Mouse (Mus musculus): ENCODE data around the gene Amer3. TPM values are rescaled to one million over a fixed set of nuclear protein-coding genes. Genes with fewer than 3 reads are reported as not detected.
A peak's percentile ranks its signal among the peaks of the same experiment; 100 is the strongest.
"Not testable (repeated sequence)": the region's sequence is repeated elsewhere in the genome, so short reads cannot be mapped to it uniquely, and the experiment has no call there.

Gene Amer3
- not detected in 2 replicates for polyA plus RNA-seq (2015; fragmentation: Nextera tagmentation; extraction: Ambion mirVana)

DNA sequence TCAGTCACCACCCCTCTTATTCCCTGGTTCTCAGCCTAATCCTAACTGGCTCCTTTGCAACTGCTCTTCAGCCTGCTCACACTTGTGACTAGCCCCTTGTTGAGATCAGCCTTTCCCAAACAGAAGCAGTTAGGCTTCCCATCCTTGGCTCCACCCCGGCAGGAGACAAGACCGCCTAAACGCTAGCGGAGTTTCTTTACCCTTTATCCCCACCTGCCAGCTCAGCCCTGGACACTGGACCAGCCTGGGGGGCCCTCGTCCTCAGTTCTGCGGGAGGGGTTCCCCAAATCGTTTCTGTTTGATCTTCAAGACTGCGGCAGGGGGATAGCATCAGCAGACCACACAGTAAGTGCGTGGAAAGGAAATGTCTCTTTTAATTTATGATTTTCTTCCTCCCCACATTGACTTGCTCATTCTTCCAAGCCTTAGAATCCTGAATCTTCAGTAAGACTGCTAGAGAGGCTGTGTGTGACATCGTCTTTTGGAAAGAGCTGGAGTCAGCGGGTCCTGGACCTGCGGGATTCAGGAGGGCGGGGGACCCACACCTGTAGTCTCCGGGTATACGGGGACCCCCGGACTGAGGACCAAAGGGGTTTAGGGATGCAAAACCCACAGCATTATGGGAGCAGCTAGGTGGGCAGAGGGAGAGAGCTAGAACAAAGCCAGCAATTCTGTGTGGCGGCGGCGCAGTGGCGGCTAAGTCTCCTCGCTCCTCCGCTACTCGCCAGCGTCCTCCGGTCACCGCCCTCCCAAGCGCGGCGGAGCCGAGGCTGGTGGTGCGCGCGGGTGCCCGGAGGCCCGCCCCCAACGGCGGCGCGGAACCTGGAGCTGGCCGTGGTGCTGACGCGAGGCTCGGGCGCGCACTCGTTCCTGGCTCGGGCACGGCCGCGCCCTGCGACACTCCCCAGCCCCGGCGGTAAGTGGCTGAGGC is at the start of gene Amer3:
Gene Amer3 (plus strand): TSS at position 807 of the 931 bp plus-strand sequence.
- DNase-seq (ENCODE audit: low spot score): peak; percentile 61

DNA sequence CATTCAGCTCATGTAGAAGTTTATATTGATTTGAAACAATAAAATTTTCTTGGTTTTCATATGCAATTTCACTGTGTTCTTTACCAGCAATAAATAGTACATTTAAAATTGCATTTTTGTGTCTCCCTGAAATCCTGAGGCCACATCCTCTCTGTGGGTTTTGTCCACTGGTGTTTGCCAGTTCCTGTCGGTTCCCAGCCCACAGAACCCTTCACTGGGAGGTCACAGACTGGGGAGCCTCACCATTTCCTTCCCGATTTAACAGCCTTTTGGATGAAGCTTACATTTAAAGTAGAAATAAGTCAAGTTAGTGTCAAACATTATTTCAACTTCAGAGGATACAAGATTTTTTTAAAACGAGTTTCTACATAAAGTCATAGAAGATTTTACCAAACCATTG is 44.9 kb upstream of the Amer3 start:
- not testable (repeated sequence) for DNase-seq (ENCODE audit: low spot score)

DNA sequence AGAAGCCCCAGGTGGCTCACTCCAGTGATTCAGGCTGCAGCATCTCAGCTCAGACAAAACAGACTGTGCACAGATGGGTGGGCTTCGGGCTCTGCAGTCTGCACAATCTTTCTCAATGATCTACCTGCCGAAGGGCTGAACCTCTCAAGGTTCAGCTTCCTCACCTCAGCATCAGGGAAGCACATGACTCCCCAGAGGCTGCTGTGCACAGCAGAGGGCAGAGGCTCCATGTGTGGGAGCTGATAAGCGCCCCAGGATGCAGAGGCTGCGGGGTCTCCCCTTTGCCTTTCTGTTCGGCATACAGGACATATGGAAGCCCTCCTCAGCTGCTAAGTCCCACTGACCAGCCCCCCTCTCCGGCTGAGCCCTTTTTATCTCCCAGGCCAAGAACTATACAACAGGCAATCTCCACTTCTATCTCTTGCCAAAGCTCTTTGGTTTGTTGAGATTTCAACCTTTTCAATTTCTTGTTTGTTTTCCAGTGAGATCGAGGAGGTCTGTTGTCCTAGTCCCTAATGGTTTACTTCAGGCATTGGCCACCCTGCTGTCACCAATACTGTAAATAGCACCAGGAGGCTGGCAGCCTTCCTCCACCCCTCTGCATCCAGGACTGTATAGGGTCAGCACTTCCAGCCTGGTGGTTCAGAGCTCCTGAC is 44.3 kb upstream of the Amer3 start, which contains the start of gene Cfc1:
Gene Cfc1 (plus strand): TSS at position 606 of the 656 bp plus-strand sequence.
- not testable (repeated sequence) for DNase-seq (ENCODE audit: low spot score)

DNA sequence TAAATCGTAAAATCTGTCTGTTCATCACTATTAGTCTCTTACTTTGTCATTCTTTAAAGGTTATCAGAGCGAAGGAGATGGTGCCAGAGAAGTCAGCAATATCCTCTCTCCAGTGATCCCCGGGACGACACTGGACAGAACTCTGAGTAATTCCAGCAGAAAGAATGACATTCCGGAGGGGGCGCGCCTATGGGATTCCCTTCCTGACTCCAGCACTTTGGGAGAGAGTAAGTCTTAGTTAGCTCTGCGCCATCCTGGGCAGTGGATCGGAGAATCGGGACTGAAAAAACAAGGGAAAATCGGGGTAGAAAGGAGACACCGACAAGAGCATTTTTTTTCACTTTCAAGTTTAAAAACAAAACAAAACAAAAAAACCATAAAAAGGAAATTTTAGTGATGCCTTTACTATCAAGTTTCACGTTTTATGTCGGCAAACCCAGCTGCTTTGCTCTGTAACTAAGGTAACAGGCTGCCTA is 43.1 kb upstream of the Amer3 start:
- no peak for DNase-seq (ENCODE audit: low spot score)

DNA sequence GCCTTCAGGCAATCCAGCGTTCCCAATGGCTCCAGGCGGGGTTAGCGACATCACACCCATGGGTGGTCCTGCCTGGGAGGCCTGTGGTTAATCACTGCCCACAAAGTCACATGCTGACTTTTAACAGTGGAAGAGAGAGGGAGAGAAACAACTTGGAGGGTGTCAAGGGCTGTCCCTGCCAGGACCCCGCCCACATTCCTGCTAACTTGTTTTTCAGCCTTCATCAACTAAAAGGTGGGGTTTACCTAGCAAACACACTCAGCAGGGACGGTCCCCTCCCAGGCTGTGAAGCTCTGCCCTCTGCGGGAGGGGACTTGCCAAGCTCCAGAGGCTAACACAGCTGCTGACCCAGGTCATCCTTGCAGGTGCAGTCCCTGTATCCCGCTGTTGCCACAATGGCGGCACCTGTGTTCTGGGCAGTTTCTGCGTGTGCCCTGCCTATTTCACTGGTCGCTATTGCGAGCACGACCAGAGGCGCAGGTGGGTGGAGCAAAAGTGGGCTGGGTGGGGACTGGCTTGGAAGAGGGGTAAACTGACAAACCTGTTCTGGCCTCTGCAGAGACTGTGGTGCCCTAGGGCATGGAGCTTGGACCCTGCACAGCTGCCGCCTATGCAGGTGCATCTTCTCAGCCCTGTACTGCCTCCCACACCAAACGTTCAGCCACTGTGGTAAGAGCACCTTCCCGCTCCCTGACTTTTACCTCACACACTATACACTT is 42.5 kb upstream of the Amer3 start:
- no peak for DNase-seq (ENCODE audit: low spot score)

DNA sequence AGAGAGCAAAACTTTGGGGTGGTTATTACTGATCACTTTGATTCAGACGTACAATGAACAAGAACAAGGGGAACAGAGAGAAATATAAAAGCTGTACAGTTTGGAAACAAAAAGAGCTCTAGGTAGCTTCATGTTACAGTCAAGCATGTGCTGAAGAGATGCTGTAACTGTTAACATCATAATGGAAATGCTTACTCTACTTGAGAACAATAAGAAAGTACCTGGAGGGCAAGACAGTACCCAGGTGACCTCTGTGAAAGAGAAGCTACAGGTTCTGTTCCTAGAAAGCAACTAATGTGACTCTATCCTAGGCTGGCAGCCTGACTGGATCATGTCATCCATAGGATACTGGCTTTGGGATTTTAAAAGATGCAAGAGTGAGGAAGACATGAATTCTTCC is 32.4 kb upstream of the Amer3 start:
- no peak for DNase-seq (ENCODE audit: low spot score)

DNA sequence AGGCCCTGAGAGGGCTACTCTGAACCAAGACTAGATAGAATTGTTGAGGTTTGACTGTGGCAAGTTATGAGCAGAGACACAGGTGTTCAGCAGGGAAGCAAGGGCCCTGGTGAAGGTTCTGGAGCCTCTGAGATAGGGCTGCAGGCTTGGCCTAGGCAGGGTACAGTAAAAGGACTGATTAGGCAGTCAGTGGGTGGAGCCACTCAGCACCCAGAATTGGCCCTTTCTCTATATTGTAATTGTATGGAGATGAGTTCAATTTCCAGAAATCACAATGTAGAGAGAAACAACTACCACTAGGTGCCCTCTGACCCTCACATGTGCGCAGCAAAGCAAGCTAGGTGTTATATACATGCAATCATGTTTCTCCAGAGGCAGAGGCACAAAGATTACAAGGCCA is 25.8 kb upstream of the Amer3 start:
- DNase-seq (ENCODE audit: low spot score): no peak

DNA sequence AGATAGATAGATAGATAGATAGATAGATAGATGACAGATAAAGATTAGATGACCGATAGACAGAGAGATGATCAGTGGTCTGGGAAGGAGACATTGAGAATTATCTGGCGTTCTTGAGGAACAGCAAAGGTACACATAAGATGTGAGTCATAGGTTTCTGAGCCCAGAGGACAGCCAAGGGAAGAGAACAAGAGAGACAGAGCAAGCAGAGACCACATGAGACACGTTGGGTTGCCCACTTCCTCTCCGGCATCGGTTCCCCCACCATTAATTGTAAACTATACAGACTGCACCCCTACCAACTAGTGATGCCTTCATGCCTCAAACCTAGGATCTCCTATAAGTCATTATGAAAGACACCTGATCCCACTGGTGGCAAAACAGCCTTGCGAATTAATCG is 25.2 kb upstream of the Amer3 start:
- peak; percentile 3 for DNase-seq (ENCODE audit: low spot score)

DNA sequence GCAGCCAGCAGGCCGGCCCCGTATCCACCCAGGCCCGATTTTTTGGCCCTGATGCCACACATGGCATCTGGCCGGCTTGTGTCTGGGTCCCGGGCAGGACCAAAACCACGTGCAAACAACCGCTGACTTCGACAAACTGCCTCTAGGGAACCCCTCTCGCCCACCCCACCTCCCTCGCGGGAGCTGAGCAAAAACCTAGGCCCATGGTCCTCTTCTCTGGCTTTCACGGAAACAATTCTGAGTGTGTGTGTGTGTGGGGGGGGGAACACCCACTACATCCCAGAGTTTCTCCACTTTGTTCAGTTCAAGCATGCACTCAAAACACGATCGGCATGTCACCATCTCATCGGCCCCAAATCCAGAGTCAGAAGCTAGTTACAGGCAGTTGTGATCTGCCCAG is 18.6 kb upstream of the Amer3 start, which contains the start of gene Prss40:
Gene Prss40 (minus strand): TSS at position 101 of the 400 bp plus-strand sequence.
- DNase-seq (ENCODE audit: low spot score): no peak

DNA sequence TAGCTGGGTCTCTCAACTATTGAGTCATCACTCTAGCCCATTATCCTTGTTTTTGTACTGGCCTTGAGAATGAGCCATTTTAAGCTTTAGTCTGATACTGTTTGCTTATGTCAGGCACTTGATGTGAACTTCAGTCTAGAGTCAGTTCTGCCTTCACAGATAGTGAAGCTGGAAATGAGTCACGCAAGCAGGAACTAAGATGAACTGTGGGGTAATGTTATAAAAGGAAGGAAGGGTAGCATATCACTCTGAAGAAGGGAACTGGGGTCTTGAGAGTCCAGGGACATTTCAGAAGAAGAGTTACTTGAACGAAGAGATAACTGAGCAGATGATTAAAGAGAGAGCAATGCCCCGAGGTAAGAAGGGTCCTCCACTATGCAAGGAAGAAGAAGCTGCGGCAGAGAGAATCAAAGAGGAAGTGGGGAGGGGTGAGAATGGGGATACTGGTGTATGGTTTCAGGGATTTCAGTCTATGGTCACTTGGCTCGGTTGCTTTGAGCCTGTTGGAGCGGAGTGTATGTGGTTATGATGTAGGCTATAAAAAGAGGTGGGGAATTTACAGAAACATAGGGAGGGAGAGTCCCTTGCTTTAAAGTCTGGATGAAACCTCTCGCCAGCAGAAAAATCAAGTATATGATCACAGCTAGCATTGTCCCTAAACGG is 14.9 kb upstream of the Amer3 start:
- no peak for DNase-seq (ENCODE audit: low spot score)

DNA sequence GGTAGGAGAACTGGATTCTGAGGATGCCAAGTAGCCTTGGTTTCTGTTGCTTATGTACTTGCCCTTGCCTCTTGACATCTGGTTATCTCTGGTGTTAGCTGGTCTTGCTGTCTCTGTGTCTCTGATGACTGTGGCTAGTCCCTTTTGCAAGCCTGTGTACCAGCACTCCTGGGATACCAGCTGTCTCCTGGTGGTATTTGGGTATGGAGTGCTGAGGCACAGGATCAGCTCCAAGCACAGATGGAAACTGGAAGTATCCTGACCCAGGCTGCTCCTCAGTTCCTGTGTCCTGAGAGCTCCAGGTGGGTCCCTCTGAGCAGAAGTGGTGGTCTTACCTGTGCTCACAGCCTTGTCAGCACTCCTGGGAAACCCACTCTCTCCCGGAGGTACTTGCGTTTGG is 11.3 kb upstream of the Amer3 start:
- no peak for DNase-seq (ENCODE audit: low spot score)

DNA sequence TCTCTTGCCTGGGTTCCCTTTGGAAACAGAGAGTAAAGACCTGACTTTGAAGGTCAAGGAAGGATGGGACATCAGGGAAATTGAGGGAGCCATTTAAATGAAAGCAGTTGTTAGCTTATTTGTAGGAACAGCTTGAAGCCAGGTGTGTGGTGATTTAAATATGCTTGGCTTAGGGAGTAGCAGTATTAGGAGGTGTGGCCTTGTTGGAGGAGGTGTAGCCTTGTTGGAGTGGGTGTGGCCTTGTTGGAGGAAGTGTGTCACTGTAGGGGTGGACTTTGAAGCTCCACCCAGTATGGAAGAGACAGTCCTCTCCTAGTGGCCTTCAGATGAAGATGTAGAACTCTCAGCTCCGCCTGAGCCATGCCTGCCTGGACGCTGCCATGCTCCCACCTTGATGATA is 9.6 kb upstream of the Amer3 start:
- DNase-seq (ENCODE audit: low spot score): no peak

DNA sequence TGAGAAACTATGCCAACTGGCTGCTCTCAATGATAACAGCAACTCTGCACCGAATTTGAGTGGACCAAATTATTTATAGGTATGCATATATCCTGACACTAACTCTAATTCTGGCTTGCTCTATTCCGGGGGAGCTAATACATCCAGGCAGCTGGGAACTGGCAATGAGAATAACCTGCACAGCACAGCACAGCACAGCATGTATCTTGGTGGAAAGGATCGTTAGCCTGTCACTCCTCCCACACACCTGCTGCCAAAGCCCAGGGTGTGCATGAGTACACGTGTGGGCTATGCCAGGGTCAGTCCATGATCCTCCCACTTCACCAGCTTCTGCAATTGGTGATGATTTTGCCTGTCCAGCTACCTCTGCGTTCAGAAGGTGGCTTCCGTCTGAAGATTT is 8.0 kb upstream of the Amer3 start:
- DNase-seq (ENCODE audit: low spot score): no peak

DNA sequence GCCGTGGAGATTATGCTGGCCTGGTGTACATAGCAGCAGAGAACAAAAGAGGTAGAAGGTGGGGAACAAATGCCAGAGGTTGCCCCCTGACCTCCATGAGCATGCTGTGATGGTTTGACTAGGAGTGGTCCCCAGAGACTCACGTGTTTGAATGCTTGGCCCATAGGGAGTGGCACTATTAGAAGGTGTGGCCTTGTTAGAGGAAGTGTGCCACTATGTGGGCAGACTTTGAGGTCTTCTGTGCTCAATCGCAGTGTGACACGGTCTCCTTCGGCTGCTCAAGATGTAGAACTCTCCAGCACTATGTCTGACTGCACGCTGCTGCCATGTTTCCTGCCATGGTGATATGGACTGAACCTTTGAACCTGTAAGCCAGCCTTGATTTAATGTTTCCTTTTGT is 6.2 kb upstream of the Amer3 start:
- no peak for DNase-seq (ENCODE audit: low spot score)

DNA sequence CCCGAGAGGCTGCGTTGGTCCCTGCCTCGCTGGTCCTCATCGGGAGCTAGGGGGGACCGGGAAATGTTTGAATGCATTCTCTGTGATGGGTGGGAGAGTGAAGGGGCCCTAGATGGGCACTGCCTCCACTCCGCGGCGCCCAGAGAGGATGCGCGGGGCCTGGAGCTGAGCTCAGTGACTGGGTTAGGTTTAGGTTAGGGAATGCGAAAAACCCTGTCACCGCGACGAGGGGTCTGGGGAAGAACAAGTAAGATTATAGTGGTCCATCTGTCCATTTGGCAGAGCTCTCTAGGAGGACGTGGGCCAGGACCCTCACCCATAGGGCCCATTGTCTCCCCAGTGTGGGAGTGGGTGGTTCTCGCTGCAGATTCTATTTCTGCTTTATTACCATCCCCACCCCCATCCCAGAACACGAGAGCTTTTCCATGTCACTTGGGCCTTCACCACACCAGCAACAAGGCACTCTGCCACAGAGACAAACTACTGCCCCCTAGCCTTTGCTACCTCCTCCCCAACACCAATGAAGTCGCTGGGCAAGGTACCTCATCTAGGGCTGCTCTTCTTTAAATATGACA is 412 bp downstream of the Amer3 start:
- DNase-seq (ENCODE audit: low spot score): no peak

DNA sequence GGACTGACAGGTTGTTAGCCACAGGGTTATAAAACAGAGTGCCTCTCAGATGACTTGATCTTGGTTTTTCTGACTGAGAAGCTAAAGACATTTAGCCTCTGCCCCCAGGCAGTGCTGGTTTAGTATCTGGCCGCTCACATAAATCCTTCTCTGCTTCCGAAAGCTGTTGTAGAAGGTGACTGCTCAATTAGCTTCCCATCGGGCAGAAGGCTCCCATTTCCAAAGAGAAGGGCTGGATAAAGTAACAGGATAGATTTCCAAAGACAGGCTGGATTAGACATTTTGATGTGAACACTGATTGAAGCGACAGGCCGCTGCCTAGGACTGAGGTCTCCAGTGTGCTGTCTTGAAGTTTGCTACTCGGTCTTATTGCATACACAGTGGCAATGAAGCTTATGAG is 2.8 kb downstream of the Amer3 start:
- DNase-seq (ENCODE audit: low spot score): no peak

DNA sequence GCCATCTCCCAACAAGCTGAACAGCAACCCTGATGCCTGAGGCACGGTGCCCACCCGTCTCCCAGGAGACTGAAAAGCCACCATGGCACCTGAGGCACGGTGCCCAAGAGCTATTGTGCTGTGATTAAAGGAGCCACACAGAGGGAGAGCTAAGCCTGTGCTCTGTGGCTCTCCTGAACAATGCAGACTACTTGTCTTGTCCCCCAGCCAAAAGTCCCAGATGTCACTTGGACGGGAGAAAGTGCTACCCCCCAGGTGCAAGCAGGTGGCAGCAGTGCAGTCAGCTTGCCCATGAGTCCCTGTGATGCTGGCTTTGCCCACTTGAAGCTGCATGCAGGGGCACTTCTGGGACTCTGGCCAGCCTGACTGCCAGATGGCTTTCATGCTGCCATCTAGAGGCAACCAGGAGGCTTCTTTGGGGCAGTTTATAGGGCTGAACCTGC is 4.4 kb downstream of the Amer3 start:
- no peak for DNase-seq (ENCODE audit: low spot score)

DNA sequence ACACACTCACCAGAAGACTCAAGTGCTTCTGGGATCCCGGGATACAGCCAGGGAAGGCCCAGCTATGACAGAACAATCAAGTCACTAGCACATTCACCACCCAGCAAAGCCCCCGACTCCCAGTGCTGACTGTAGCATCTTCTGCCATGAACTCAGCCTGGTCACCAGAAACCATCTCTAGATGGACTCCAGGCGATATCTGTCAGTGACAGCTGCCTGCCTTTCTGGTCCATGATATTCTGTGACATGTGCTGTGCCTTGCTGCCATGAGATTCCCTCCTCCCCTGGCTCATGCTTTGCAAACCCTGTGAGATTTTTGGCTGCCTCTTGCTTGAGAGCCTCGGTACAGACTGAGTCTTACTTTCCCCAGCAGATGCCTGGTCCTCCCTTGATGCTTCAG is 5.3 kb downstream of the Amer3 start:
- DNase-seq (ENCODE audit: low spot score): no peak

DNA sequence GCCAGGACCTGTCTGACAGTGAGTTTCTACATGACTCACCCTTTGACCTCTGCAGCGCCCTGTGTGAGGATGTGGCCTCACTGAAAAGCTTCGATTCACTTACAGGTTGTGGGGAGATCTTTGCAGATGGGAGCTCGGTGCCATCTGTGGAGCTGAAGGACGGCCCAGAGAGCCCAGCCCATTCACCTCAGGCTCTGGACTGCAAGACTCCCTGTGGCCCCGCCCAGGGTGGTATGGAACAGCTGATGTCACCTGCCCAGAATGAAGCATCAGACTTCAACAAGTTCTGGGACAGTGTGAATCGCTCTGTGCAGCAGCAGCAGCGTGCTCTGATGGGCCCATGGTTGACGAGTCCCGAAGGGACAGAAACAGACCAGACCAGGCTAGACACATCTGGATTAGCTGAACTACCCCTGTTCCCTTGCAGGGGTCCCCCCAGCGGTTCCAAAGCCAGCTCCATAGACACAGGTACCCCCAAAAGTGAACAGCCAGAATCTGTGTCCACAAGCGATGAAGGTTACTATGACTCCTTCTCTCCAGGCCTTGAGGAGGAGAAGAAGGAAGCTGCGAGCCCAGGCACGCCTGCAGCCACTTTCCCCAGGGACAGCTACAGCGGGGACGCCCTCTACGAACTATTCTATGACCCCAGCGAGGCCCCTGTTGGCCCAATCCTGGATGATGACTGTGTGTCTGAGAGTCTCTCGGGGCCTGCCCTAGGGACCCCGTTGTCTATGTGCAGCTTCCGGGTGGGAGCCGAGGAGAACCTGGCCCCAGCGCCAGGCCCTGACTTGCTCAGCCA is 8.0 kb downstream of the Amer3 start:
- DNase-seq (ENCODE audit: low spot score): no peak

DNA sequence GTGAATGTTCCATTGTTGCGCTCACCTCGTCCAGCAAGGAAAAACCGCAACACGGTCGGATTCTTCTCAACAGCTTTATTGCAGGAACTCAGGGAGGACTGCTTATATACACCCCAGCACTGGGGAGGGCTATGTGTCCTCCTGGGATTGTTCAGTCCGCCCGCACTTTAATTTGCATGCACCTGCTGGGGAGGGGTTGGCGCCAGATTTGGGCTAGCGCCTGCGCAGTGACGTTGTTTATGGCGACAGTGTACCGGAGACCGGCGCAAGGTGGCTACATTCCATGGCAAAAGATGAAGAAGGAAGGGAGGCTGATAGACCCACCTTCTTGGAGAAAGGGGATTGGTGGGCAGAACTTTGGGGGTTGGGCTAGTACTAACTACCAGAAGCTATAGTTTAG is 20.5 kb downstream of the Amer3 start:
- no peak for DNase-seq (ENCODE audit: low spot score)

Measured in thymus, postnatal 0 days (tissue).